Mouse (Mus musculus) thymus, postnatal 4 days (tissue): ENCODE measurements around the gene Pnma3.
"Not testable (repeated sequence)": the region's sequence is repeated elsewhere in the genome, so short reads cannot be mapped to it uniquely, and the experiment has no call there.

ENCODE experiments used
- DNase-seq: peaks from one replicate; pipeline ENCODE4 v3.0.0; 2021

The Pnma3 gene

DNA sequence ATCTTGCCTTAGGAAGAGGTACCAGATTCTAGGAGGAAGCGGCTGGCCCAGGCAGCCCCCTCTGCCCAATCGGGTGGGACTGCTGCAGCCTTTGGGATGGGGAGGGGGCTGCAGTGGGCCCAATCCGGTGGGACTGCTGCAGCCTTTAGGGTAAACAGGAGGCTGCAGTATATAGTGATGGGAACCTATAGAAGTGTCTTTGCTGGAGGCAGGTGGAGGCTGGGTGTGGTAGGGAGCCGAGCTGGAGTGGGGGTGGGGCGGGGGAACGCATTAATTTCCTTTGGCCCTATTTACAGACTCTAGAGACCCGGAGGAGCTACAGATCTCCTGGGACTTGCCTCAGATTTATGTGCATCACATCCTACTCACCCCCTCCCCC, at the start of gene Pnma3:
Pnma3 (plus strand) TSS at position 373 of the 379 bp plus-strand sequence.
- no peak for DNase-seq

DNA sequence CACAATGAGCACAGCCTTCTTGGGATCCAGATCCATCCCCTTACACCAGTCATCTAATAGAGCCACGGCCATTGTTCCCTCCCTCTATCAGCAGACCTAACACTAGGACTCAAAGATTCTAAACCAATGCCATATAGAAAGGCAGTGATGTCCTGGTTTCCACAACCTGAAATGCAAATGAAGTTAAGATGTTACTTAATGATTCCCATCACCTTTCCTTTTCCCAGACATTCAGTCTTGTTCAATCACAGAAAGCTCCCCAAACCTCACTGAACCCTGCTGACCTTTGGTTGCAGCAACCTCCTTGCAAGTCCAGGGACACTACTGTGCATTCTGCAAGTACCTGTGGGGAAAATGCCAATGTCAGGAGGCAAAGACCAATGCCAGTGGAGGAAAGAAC, 27.6 kb upstream of the Pnma3 start, which contains the start of gene Pnma5:
Pnma5 (minus strand) TSS at position 101 of the 400 bp plus-strand sequence.
- DNase-seq: no peak

DNA sequence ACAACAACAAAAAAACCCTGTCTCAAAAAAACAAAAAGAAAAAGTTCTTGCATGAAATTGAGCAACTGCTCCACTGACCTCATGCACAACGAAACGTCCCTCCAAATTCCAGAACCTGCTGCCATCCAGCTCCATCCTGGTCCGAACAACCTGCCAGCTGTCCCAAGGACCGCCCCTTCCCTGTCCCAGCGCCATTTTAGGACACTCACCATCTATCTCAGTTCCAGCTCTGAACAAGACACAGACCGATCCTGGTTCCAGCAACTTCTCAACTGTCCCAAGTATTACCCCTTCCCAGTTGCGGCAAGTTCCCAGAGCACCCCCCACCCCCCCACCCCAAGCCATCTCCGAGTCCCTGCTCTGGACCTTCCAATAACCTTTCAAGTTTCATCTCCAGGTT, 25.8 kb upstream of the Pnma3 start:
- DNase-seq: no peak

DNA sequence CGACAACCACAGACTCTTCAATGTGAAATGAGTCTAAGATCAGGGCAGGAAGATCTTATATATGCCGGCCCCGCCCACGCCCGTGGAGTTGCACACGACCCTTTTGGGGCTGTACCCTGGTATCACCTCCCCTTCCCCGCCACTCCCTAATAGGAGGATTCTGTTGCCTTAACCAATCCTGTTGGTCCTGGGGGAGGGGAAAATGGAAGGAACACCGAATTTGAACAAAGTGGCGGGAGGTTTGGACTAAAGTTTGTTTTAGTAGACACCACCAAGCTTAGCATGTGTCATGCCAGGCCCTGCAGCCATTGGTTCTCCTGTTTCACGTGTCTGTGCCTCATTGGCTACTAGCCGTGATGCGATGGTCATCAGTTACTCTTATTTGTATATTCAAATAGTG, 24.9 kb upstream of the Pnma3 start:
- no peak for DNase-seq

DNA sequence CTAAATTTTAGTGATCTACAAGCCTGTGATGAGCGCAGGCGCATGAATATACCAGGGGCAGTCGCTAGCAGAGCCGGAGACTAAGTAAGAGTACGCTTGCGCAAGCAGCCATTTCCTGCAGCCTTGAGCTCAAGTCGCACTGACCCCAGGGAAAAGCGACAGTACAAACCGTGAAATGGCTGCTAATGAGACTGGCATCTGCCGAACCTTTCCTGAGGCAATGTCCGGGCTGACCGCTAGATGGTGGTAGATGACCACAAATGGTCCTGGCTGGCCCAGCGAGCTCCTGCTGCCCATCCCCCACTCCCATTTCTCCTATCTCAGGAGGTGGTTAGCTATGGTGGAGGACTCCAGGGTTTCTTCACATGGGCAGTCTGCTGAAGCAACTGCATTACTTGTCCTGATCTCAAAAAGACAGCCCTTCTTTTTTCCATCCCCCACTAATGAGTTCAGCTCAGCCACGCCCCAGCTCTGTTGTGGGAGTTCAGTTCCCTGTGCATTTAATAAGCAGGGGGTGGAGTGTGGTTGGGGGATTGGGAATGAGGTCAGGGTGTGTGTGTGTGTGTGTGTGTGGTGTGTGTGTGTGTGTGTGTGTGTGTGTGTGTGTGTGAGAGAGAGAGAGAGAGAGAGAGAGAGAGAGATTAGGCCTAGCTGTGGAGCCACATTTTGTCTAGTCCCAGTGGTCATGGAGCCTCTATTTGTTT, 10.6 kb upstream of the Pnma3 start:
- DNase-seq: peak; percentile 91

DNA sequence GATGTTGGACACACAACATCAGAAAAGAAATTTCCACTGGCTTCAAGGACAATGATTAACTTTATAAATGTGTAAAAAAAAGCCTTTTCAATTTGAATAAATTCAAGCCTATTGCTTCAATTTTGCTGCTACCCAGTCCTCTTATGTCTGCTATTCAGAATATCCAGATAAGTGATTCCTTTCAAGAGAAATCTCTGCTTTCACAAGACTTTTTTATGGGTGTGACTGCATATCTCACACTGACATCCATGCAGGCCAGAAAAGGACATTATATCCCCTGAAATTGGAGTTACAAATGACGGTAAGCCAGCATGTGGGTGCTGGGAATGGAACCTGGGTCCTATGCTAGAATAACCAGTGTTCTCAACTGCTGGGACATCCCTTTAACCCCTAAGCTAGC, 3.1 kb upstream of the Pnma3 start:
- no peak for DNase-seq

DNA sequence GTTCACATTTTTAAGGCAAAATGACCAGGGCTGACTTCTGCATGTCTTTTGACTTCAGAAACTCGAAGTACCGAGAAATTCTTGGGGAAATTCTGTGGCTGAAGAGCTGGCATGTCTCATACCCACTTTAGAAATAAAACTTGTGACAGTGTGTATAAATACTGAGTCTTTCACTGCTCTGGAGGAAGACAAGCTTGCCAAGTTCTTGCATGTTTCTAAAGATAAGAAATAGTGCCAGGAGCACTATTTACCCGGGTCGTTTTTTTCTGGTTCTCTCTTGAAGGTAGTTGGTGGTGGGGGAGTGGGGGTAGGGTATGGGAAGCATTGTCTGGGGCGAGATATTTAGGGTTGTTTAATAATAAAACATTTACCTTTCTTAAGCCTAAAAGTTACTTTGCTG, 2.3 kb upstream of the Pnma3 start:
- no peak for DNase-seq

DNA sequence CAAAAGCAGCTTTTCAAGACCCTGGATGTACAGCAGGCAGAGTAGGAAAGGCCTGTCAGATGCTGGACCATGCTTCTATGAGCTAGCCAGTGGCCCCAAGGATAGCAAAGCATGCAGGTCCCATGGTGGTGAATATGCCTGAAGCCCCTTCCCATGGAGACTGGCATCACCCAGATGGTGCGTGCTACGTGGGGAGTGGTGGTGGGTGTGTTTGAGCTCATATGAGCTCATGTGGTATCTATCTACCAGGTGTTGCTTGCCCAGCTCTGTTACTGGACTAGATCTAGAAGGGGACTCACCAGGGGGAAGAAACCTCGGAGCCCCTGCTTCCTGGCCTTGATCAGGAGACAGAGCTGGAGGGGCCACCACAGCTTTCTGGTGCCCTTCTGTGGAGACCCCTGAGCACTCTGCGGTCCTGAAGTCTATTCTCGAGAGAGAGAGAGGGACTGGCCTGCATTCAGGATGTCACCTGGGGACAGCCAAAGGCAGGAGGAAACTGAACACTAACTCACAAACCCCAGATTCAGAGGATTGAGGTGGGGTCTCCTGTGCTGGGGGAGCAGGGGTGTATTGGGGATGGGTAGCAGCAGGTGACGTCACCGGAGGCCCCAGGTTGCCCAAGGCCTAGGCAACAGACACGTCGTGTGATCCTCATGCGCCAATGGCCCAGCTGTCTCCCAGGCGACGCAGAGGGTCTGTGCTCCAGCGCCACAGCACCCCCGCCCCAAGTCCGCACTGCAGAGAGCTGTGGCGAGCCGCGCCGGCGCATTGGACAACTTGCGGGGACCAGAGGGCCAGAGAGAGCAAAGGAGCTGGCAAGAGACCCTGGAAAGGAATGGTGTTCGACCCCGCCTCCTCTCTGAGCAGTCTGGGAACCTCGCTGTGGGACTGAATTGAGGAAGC, 824 bp upstream of the Pnma3 start:
- DNase-seq: no peak

DNA sequence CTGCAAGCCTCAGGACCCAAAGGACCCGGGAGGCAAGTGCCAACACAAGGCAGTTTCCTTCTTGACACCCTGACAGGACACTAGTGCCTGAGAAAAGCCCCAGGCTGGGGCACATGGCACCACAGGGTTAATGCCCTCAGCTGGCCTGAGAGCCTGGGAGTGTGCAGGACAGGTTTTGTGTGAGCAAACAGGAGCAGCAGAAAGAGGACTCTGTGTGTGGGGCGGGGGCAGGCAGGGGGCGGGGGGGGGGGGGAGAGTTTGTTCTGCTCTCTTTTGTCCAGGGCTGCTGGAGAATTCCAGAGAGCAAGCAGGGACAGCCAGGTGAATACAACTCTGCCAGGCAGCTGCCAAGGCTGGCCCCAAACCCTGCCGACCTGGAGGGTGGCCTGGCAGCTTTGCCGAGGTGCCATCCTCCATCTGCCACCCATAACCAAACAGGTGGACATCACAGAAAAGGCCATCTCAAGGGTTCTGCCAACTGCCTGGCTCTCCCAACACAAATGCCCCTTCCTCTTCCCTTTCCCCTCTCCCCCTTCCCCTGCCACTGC, 2.3 kb downstream of the Pnma3 start:
- DNase-seq: not testable (repeated sequence)

DNA sequence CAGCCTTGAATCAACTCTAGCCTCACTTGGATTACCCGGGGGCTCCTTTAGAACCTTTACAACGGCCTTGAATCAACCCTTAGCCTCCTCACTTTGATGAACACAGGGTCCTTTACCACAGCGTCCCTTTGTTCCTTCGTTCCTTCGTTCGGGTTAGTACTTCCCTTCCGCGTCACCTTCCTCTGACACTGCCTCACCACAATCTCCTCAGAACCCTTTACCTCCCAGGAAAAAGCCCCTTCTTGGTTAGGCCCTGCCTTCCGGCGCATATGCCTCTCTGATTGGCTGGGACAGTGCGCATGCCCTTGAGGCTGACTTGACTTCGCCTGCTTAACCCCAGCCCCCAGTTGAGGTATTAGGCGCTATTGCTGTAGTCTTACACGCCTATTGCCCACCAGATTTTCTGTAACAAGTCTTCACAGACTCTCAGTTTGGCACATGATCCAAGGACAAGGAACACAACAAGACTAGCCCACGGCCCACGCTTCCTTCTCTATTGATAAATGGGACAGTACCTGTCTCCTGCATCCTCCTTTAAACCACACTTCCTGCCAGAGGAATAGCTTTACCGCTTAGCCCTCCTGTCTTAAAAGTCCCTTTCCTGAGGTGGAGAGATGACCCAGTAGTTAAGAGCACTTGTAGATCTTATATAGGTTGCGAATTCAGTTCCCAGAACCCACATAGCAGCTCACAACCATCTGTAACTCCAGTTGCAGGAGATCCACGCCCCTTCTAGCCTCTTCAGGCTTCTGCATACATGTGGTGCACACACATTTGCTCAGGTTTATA, 17.9 kb downstream of the Pnma3 start, which contains the start of gene Xlr4a:
Xlr4a (minus strand) TSS at position 212 of the 789 bp plus-strand sequence.
- peak; percentile 33 for DNase-seq

DNA sequence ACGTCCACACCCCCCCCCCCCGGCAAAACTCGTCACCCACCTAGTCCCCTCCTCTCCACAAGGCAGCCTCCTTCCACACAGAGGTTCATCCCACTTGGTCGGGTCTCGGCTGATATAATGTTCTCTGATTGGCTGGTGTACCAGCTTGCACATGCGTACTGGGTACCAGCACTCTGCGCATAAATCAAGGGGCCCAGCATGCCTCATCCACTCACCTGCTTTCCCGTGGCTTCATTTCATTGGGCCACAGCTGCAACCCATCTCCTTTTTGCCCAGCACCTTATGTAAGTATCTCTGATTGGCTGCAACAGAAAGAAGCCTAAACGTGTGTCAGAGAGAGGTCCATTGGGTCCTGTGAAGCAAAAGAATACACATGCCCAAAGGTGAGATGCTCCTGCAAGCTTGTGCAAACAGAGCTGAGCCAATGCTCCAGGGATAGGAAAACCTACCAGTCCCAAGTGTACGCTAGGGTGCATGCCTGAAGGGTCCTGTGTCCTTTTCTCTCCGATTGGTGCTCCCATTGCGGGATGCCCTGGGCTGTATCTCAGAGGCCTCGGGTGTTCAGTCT, 32.4 kb downstream of the Pnma3 start, which contains the start of gene Xlr3a:
Xlr3a (minus strand) TSS at position 155 of the 568 bp plus-strand sequence.
- DNase-seq: peak; percentile 15

DNA sequence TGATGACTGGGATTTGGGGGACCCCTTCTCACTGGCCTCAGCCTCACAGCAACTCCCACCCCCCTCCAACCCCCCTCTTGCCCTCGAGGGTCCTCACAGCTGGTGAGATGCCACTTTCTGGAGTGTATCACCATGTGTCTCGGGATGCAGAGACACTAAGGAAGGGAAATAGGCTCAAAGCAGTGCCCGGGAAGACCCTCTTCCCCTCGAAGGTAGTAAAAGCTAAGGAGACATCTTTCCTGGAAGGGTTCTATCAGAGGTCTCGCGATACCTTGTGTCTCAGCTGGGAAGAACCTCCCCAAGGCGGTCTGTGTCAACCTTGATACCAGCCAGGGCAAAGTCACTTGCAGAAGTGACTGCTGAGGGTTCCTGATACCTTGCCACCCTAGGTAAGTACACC, 52.2 kb downstream of the Pnma3 start, which contains the start of gene Gm14685:
Gm14685 (plus strand) TSS at position 301 of the 400 bp plus-strand sequence.
- not testable (repeated sequence) for DNase-seq
